23 mouse cellular contexts compared by ENCODE assay signal in genomic region chr7:135913923-135914634, GRCm38 (mm10).
DNase-seq lines count a peak whose midpoint lies in the region; TF ChIP-seq lines count a peak whose summit lies in the region.
"Had no signal": no experiment of that assay in that cellular context is flagged by ENCODE, and none has a peak within 500 bp of the region (broad histone marks: within the 10 kb centered on the region; RNA-seq: fewer than 3 reads in every experiment).

No protein-coding gene starts in this region.

- H3K79me2 ChIP-seq in MEL (ENCODE audit: control insufficient read depth, insufficient read depth, low read length, poor library complexity) (no peaks in the 10 kb centered on the region), macrophage (ENCODE audit: inconsistent target) (no peaks in the 10 kb centered on the region)

- 11% methylated on average over 3 of the region's 3 CpGs for WGBS in macrophage (ENCODE audit: missing documents)

- no peak for TF ChIP-seq POLR2A in MEL (IDR thresholded peaks at IDR 0.05; ENCODE audit: control insufficient read depth in 1 of 2, insufficient read depth in 1 of 2, low read depth in 1 of 2, low read length in 2 of 2, poor library complexity in 1 of 2)

- no peaks in the 10 kb centered on the region for H3K36me3 ChIP-seq in MEL (ENCODE audit: control insufficient read depth in 1 of 2, insufficient read depth in 2 of 2, low read length in 2 of 2)
- no peaks in the 10 kb centered on the region for H3K36me3 ChIP-seq in macrophage (ENCODE audit: inconsistent target)
- H3K36me3 ChIP-seq: forebrain, embryonic 10.5 days; intestine, embryonic 15.5 days; limb, embryonic 12.5 days; liver, embryonic 13.5 days; midbrain, embryonic 12.5 days; neural tube, embryonic 12.5 days; stomach, embryonic 15.5 days had no signal

- no peak overlapping the region for H3K27ac ChIP-seq in MEL (ENCODE audit: control insufficient read depth, low read depth, low read length)
- H3K27ac ChIP-seq in macrophage = peak overlapping the region; percentile 99
- H3K27ac ChIP-seq: forebrain, embryonic 10.5 days; hindbrain, embryonic 14.5 days; intestine, embryonic 15.5 days; layer of hippocampus, adult 2 months; limb, embryonic 12.5 days; liver, embryonic 13.5 days; midbrain, embryonic 12.5 days; neural tube, embryonic 12.5 days; stomach, embryonic 15.5 days had no signal

- no peak overlapping the region for H3K9ac ChIP-seq in MEL (ENCODE audit: control insufficient read depth, low read depth, low read length, poor library complexity, severe bottlenecking)
- H3K9ac ChIP-seq: hindbrain, embryonic 14.5 days; intestine, embryonic 15.5 days; limb, embryonic 12.5 days; liver, embryonic 13.5 days; midbrain, embryonic 12.5 days; neural tube, embryonic 12.5 days; stomach, embryonic 15.5 days had no signal

- H3K27me3 ChIP-seq in MEL (ENCODE audit: control insufficient read depth in 1 of 2, insufficient read depth in 2 of 2, low read length in 2 of 2) = no peaks in the 10 kb centered on the region
- H3K27me3 ChIP-seq: intestine, embryonic 15.5 days; limb, embryonic 12.5 days; liver, embryonic 13.5 days; midbrain, embryonic 12.5 days; neural tube, embryonic 12.5 days; stomach, embryonic 15.5 days had no signal

- no peak for TF ChIP-seq CTCF in MEL (IDR thresholded peaks at IDR 0.05 in 2 of 3, conservative IDR thresholded peaks at IDR 0.05 in 1 of 3; ENCODE audit: control insufficient read depth in 1 of 3, insufficient read depth in 1 of 3, low read depth in 2 of 3, low read length in 3 of 3, poor library complexity in 1 of 3, severe bottlenecking in 1 of 3)

- H3K4me3 ChIP-seq in MEL (ENCODE audit: control insufficient read depth in 1 of 2, insufficient read depth in 1 of 2, low read depth in 2 of 2, low read length in 2 of 2) (no peak overlapping the region), macrophage (ENCODE audit: inconsistent target) (peak overlapping the region; percentile 15)
- H3K4me3 ChIP-seq: forebrain, embryonic 10.5 days; intestine, embryonic 15.5 days; layer of hippocampus, adult 2 months; limb, embryonic 12.5 days; liver, embryonic 13.5 days; midbrain, embryonic 12.5 days; neural tube, embryonic 12.5 days; stomach, embryonic 15.5 days had no signal

- H3K4me1 ChIP-seq in MEL (ENCODE audit: control insufficient read depth in 1 of 2, insufficient read depth in 2 of 2, low read length in 2 of 2) = no peaks in the 10 kb centered on the region
- H3K4me1 ChIP-seq: forebrain, embryonic 10.5 days; intestine, embryonic 15.5 days; limb, embryonic 12.5 days; liver, embryonic 13.5 days; midbrain, embryonic 12.5 days; neural tube, embryonic 12.5 days; stomach, embryonic 15.5 days had no signal

- no peak for TF ChIP-seq EP300 in MEL (IDR thresholded peaks at IDR 0.05; ENCODE audit: low read depth in 1 of 2, low read length in 2 of 2)

- no peaks in the 10 kb centered on the region; the same call in 1 of the 2 replicates for H3K9me3 ChIP-seq in MEL (replicated peaks; ENCODE audit: insufficient read depth, low read length)
- H3K9me3 ChIP-seq: forebrain, embryonic 10.5 days; intestine, embryonic 15.5 days; limb, embryonic 12.5 days; liver, embryonic 13.5 days; midbrain, embryonic 12.5 days; neural tube, embryonic 12.5 days; stomach, embryonic 15.5 days had no signal

- TF ChIP-seq RAD21 in MEL (IDR thresholded peaks at IDR 0.05; ENCODE audit: low read depth, low read length) = no peak

- peak; percentile 10 to 24 for DNase-seq in heart, adult 9 months (ENCODE audit: low spot score in 2 of 2)
- DNase-seq in heart, postnatal 4 days = no peak
- peak; percentile 2 for DNase-seq in MEL (ENCODE audit: low read depth, low spot score)
- DNase-seq in c-Kit-positive CD71-negative TER-119-negative erythroid progenitor cells, embryonic 14.5 days (ENCODE audit: low read depth) = peak; percentile 22
- DNase-seq in urinary bladder, postnatal 36 days (ENCODE audit: low spot score in 2 of 2) = no peak
- DNase-seq in right cerebral cortex, postnatal 36 days (ENCODE audit: low spot score in 2 of 2) = no peak
- no peak for DNase-seq in cerebellum, adult 8-10 months
- DNase-seq: adrenal gland, adult 8-10 months; cerebellum, adult 9-11 months; gastrocnemius, postnatal 25 days; kidney, postnatal 25 days; liver, embryonic 13.5 days; right cerebral cortex, postnatal 14 days; thymus, postnatal 25 days had no signal

TF ChIP-seq in MEL, 35 proteins besides CTCF, POLR2A, EP300 and RAD21:
- TF ChIP-seq UBTF (IDR thresholded peaks at IDR 0.05; ENCODE audit: borderline replicate concordance, insufficient read depth, low read depth, low read length) (no peak), ZKSCAN1 (IDR thresholded peaks at IDR 0.05; ENCODE audit: low read depth, low read length) (no peak), ELF1 (IDR thresholded peaks at IDR 0.05; ENCODE audit: low read depth, low read length) (no peak), NELFE (IDR thresholded peaks at IDR 0.05; ENCODE audit: low read depth, low read length) (no peak), POLR2AphosphoS5 (IDR thresholded peaks at IDR 0.05; ENCODE audit: borderline replicate concordance, low read depth, low read length) (no peak), MYB (IDR thresholded peaks at IDR 0.05; ENCODE audit: low read depth, low read length) (no peak), GATA1 (IDR thresholded peaks at IDR 0.05; ENCODE audit: low read depth, low read length) (no peak), CHD1 (IDR thresholded peaks at IDR 0.05; ENCODE audit: low read depth, low read length) (no peak), SMC3 (IDR thresholded peaks at IDR 0.05; ENCODE audit: low read depth, low read length) (no peak), JUND (IDR thresholded peaks at IDR 0.05; ENCODE audit: low read depth, low read length) (no peak), TCF12 (IDR thresholded peaks at IDR 0.05; ENCODE audit: low read depth, low read length) (no peak), ZC3H11A (IDR thresholded peaks at IDR 0.05; ENCODE audit: low read depth, low read length) (no peak), TAL1 (IDR thresholded peaks at IDR 0.05; ENCODE audit: low read length) (no peak)

Comparison
In these comparisons a context has a peak if more than half of its experiments do, and no peak if none do; other contexts are left out.
1. DNase-seq: peak in heart, adult 9 months (2 of 2), MEL (single experiment) and c-Kit-positive CD71-negative TER-119-negative erythroid progenitor cells, embryonic 14.5 days (single experiment); none in heart, postnatal 4 days (single experiment), urinary bladder, postnatal 36 days (0 of 2), right cerebral cortex, postnatal 36 days (0 of 2) and cerebellum, adult 8-10 months (single experiment).